Mouse (Mus musculus) ovary, adult 18-20 months (tissue): ENCODE data around the gene Uxs1.

ENCODE experiments used
- DNase-seq: peaks from one replicate; pipeline ENCODE4 v3.0.0; 2022; ENCODE audit warnings: low spot score, mixed read lengths

Uxs1 gene

DNA sequence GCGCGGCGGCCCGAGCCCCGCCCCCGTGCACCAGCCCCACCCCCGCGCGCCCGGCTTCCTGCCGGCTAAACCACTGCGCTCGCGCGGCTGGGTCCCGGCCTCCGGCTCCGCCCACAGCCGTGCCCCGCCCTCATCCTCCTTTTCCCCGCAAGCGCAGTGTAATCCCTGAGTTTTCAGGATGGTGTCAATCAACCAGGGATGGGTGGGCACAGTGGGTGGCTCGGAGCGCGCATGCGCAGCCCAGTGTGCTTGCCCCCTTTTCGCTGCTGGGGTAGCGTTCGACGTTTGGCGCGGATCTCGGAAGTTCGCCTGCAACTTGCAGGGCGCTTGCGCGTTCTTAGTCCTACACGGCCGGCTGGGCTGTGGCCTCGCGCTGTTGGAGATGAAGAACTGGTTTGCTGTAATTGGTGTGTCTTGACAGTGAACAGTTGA, at the start of gene Uxs1:
TSS of gene Uxs1 (minus strand) at position 38 of the 432 bp plus-strand sequence.
- peak; percentile 99 for DNase-seq

DNA sequence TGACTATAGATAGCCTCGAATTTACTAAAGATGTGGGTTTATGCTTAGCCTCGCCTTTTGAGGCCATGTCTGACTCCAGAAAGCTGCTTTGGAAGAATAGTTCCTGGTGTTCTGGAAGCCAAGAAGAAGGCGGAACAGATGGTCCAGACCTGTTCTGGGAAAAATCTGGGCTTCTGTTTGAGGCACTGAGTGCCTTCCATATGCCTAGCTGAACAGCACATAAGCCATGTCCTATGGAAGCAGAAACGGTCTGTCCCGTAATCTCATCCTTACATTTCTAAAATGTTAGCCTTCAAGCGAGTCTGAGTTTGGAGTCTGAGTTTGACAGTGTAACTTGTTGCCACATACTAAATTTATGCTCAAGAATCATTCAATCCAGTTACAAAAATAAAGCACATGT, 49.6 kb upstream of the Uxs1 start:
- DNase-seq, result no peak

DNA sequence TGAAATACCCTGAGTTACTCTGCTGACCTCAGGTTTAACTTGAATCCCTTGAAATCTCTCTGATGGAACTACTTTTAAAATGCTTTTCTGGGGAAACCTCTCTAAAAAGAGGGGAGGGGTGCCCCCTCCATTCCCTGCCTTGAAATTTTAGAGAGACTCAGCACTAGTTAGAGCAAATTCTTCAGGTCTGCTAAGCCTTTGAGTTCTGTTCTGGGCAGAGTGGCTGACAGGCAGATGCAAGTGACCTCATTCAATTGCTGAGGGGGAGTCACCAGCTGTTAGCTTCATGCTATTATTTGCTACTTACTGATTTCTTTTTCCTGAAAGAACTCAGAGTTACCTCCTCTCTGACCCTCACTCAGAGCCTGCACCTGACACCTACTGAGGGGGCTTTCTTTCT, 43.5 kb upstream of the Uxs1 start:
- DNase-seq, result no peak

DNA sequence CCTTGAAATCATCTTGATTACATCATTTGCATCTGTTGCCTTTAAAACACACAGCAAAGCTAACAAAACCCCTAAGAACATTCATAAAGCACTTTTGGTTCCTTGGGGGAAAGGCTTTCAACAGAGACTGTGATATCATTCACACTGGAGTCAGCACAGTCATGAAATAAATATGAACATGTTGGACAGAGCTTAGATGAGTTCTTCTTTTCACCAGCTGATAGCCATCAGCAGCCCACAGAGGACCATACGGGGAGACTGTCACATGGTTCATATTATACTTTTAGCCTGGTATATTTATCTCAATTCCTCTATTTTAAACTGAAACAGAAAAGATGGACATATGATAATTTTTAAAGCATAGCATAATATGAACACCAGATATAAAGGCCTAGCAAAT, 40.9 kb upstream of the Uxs1 start:
- no peak for DNase-seq

DNA sequence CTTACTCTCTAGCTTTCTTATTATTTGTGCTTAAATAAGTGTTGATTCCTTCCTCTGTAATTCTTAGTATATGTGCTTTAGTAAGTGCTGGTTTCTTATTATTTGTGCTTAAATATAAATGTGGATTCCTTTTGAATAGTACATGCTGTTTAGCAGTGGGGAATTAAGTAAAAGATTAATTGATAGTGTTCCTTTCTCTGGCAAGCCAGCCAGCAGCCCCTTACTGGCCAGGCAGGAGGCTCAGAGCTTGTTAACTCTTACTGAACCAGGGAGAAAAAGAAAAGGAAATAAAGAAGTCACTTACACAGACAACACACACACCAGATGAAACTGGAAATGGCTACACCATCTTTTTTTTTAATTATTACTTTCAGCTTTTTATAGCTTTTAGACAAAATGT, 37.2 kb upstream of the Uxs1 start:
- no peak for DNase-seq

DNA sequence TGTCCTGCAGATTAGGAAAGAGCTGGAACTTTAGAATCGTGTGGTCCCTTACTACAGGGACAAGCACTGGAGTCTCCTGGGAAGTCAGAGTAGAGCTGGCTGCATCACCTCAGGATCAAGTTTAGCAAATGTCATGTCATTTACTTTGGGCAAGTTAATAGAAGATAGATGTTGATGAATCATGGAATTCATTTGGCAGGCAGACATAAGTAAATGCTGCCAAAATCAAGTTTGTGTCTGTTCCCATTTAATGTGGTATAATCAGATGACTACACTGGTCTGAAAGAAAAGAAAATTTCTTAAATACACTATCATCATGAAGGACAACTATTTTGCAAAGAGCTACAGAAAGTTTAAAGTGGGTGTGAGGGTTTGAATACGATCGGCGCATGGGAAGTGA, 35.0 kb upstream of the Uxs1 start:
- DNase-seq, result no peak

DNA sequence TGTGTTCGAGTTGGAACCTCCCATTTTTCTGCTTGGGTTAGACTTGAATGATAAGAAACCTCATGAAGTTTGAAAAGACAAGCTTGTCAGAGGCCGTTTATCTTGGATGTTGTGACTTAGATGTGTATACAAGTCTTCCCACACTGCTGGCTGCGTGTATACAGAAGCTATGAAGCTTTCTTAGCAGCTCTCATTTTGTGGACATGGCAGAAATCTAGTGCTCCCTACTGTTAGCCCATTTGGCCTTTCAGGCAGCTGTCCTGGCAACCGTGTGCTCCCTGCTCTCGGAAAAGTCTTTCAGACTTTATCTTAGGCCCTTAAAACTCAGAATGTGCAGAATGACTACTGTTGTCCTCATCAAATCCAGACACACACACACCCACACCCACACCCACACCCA, 31.4 kb upstream of the Uxs1 start:
- DNase-seq, result no peak

DNA sequence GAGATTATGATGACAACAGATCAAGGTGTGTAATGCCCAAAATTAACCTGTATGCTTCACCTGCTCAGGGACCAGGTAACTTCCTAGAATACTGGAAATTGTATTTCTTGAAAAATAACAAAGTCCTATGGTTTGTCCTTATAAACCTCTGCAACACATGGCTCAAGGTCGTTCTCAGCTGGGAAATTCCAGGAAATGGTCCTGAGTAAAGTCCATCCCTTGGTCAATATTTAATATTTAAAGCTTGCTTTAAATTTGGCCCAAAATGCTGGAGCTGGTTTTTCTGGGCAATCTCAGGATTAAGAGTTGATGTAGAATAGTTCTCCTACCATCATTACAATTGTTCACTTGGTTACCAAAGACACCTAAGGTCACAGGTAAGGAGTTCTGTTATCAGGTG, 30.1 kb upstream of the Uxs1 start:
- no peak for DNase-seq

DNA sequence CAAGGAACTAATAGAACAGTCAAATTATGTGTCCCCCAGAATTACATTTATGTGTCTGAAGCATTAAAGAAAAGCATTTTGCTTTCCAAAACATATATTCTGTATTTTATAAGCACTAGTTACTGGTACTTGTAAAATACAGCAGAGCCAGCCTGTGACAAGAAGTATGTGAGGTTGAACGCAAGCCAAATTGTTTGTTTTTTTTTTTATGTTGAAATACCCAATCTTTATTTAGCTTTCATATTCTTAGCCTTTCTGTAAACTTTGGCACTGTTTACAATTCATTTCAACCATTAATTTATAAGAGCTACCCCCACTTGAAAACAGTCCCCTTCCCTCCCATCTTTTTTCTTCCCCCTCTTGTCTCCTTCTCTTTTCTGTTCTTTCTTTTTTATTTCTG, 28.0 kb upstream of the Uxs1 start:
- no peak for DNase-seq

DNA sequence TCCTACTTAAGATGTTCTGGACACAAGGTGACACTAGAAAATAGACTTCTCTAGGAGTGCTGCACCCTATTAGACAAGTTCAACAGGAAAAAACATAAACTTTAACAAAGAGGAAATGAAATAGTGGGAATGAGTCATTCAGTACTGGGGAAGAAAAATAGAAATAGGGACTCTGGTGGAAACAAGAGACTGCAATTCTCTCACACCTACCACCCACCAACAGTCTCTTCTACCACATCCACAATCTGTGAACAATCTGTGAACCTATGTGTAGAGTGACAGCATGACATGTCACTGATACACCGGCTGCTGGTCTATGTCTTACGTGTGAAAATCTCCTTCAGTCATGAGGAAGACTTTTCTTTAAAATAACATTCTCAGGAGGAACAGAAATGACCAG, 15.8 kb upstream of the Uxs1 start:
- DNase-seq, result no peak

DNA sequence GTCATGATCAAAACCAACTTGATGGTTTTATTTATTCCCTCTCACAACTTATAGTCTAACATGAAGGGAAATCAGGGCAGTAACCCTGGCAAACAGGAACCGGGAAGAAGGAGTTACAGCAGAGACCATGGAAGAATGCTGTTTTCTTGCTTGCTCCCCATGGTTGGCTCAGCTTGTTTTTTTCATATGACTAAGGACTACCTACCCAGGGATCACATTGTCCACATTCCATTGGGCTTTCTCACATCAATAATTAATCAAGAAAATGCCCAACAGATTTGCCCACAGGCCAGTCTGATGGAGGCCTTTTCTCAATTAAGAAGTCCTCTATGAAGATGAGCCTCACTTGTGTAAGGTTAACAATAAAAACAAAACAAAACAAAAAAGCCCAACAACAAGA, 9.6 kb upstream of the Uxs1 start:
- no peak for DNase-seq

DNA sequence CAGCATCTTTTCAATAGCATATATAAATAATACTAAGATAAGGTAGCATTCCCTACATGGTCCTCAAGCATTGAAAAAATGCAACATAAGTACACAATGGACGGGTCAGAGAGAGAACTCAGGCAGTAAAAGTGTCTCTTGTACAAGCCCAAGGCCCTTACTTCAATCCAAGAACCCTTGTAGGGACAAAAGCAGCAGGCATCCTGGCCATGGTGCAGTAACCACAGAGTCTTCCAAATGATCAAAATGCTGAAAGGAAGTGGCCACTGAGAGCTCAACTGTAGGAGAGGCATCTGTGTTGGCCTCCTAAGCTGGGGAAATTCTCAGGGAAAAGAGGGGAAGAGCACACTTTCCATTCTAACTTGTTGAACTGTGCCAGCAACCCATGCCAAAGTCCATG, 2.5 kb upstream of the Uxs1 start:
- no peak for DNase-seq

DNA sequence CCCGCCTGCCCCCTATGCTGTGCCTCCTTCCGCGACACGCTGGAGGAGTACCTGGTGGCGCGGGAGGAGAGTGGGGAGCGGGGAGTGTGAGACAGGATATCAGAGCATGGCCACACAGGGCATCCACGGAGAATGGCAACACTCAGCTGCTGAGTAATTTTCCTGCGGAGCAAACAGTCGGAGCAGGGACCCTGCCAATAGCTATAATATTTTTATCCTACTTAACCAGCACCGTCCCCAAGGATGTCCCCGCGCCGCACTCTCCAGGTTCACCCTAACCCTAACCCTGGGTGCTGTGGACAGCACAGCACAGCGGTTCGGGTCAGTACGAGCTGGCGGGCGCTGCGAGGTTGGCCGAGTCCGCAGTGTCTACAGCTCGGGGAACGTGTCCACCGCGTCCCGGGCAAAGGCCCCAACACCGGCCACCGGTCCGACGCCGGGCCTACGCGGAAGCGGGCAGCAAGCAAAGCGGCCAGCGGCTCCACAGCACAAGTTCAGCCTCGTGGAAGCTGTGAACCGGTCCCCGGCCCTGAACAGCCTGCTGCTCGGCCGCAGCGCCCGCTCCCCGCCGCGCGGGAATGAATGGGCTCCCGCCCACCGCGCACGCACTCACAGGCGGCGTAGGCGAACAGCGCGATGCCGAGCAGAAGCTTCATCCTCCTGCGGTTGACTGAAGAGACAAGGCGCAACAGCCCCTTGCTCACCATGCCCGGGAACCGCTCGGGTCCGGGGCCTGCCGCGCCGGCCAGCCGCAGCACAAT, 418 bp downstream of the Uxs1 start:
- no peak for DNase-seq

DNA sequence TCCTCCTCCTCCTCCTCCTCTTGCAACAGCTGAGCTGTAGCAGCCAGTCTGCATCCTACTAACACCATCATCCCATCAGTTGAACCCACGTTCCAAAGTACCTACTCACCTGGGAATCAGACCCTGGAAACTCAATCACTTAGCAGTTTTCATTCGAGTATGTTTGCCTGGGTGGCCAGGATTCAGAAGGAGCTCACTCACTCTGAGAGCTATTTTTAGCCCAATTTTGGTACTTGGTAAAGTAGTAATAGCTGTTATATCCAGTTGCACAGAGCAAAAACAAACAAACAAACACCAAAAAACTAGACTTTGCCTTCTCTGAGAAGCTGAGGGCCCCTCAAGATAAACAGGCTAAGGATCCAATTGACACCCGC, 985 bp downstream of the Uxs1 start:
- no peak for DNase-seq

DNA sequence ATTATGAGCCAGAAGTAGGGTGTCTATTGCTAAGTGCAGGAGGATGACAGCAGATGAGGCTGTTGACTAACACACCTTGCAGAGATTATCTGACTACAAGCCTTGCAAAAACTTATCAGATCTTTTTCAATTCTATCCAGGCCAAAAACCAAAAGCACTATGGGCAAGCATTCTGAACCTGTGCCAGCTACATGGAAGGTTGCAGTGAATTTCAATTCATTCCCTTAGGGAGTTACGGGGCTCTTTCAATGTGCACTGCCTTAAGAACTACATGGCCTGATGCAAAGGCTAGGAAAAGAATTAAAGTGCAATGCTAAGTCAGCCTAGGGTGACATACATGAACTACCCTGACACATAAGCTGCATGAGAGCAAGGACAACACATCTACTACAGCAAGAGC, 4.2 kb downstream of the Uxs1 start:
- no peak for DNase-seq

DNA sequence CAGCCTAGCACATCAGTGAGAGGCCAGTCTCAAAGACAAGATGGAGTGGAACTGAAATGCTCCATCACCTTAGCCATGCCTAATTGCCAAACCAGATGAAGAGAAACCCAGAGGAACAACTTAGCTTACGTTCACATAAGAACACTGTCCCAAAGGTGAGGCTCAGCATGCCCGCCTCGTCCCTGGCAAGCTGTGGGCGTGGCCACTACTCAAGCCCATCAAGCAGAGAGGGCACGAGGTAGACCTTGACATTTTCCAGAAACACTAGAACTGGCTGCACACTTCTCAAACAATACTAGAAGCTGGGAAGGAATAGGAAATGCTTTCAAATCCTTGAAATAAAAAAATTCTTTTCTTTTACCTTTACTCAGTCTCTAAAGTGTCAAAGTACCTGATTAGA, 5.0 kb downstream of the Uxs1 start:
- DNase-seq, result no peak

DNA sequence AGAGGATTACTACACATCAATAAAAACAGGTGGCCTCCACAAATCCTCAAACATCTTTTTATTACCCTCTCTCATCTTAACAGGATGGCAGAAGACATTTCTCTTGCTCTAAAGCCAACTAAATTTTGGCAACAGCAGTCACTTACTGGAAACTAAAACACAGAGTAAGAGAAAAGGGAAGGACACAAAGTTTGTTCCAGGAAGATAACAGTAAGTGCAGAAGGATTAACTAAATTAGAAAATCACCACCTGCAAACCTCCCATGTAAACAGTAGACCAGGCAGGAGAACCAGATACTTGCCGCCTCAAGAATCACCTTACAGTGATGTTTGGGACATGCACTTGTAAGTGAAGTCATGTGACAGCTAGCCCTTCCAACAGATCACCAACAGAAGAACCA, 5.8 kb downstream of the Uxs1 start:
- DNase-seq, result no peak

DNA sequence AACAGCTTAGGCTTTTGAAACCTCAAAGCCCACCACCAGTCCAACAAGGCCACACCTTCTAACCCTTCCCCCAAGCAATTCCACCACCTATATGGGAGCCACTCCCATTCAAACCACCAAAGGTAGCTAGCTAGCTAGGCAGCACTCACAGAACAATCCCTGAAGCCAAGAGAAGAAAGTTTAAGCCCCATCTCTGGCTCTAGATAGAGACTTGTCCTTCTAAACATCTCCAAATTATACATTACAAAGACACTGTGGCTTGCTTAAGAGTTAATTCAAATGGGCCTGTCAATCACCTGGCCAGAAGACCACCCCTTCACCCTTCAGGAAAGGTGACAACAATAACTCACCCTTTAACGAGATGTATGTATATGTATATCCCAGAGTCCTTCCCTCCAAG, 7.0 kb downstream of the Uxs1 start:
- no peak for DNase-seq

DNA sequence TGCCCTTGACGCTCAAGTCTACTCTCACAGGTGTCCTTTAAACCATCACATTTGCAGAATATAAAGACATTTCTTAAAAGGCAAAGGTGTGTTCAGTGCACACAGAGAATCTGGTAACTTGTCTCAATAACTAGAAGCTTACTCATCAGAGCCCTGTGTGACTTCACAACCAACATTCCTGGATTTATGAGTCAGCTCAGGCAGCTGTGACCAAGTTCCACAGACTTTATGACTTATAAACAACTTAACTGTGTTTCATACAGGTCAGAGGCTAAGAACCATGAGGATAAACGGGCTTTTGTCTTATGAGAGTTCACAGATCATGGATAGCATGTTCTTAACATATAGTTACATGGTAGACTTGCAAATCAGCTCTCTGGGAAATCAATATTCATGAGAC, 8.5 kb downstream of the Uxs1 start:
- DNase-seq, result no peak

DNA sequence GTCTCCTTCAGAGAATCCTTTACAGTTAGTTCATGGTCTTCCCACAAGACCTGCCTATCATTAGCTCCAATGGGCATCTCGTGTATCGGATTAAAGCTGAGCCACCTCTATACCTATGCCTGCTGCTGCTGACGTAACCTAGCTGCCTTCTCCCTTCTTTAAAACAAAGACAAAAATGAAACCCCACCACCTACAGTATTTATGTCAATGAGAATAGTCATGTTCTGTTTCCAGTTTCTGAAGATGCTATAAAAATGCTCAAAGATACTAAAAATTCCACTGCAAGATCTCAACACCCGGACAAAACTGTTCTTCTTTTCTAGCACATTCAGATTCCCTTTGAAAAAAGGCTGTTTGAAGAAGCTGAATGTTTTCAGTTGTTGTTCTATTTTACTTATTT, 9.2 kb downstream of the Uxs1 start:
- DNase-seq, result no peak

DNA sequence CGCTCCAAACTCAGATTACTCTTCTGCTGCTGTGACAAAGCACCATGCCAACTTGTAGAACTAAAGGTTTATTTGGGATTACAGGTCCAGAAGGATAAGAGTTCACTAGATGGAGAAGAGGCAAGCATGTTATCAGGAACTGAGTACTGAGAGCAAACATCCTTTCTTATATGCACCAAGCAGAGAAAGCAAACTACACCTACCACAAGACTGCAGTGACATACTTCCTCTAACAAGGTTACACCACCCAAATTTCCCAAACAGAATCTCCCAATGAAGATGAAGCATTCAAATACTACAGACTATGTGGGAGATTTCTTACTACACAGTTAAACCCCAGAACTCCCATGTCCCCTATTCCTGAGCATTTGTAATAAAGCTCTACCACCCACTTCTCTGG, 15.8 kb downstream of the Uxs1 start:
- DNase-seq, result no peak

DNA sequence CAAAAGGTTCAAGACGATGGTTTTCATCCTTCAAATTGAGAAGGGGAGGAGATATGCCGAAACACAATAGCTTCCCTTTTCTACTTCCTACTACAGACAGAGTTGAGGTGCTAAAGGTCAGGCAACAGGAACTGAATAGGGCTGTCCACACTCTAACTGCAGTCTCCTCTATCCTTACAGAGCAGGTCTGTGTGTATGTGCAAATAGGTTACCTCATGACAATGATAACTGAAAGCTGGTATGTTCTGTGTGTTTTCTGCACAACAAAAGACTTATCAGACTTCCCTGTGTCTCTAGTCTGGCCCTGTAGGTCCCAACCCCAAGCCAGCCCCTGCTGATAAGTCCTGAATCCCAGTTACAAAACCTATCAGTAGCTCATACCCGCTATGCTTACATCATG, 16.5 kb downstream of the Uxs1 start:
- no peak for DNase-seq

DNA sequence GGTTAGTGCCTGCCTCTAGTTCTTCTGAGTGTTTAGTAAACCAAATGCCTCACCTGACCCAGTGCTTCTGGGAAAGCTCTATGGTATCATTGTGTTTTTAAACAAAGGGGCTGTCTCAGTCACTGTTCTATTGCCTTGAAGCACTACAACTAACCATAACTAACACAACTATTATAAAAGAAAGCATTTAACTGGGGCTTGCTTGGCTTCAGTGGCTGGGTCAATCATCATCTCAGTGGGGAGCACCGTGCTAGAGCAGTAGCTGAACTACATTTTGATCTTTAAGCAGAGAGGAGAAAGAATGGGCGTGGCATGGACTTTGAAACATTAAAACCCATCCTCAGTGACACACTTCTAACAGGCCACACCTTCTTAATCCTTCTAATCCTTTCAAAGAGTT, 18.2 kb downstream of the Uxs1 start:
- no peak for DNase-seq

DNA sequence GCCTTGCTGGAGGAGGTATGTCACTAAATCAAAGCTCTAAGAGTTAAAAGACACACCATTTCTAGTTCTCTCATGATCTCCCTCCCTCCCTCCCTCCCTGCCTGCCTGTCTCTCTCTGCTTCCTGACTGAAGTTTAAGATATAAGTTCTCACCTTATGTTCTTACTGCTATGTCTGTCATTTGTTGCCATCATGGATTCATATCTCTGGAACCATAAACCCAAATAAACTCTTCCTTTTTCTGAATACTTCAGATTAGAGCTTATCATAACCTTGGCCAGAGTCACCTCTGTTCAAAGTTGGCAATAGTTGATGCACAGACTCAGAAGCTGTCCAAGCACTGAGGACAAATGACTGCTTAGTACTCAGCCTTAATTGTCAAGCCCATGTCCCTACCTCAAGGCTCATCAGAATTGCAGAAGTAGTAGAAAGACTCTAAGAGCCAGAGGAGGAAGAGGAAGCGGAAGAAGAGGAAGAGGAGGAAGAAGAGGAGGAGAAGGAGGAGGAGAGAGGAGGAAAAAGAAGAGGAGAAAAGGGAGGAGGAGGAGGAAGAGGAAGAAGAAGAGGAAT, 23.6 kb downstream of the Uxs1 start:
- no peak for DNase-seq
